Mouse (Mus musculus) forebrain, embryonic 15.5 days (tissue): ENCODE measurements around the gene Cd81. TPM values are rescaled to one million over a fixed set of nuclear protein-coding genes. Genes with fewer than 3 reads are reported as not detected.

ENCODE experiments used
- ATAC-seq: fragments of 200-750 bp; cut with Nextera tagmentation; replicated peaks from 2 replicates; pipeline ENCODE4 v1.8.0; 2017; ENCODE audit warnings: mild to moderate bottlenecking, moderate TSS enrichment, moderate library complexity
- H3K27ac ChIP-seq: fragments of 300-500 bp; sonication (generic); replicated peaks from 2 replicates; pipeline ENCODE4 v1.5.1; 2015; ENCODE audit warnings: mild to moderate bottlenecking, inconsistent platforms
- H3K27me3 ChIP-seq: fragments of 300-500 bp; sonication (generic); 2 replicates; pipeline ENCODE4 v1.6.1; 2015; ENCODE audit warnings: inconsistent platforms
- H3K36me3 ChIP-seq: fragments of 300-500 bp; sonication (generic); 2 replicates; pipeline ENCODE4 v1.6.1; 2015; ENCODE audit warnings: mild to moderate bottlenecking, inconsistent platforms
- H3K4me1 ChIP-seq: fragments of 300-500 bp; sonication (generic); 2 replicates; pipeline ENCODE4 v1.6.1; 2015; ENCODE audit warnings: inconsistent platforms
- H3K4me2 ChIP-seq: fragments of 300-500 bp; sonication (generic); replicated peaks from 2 replicates; pipeline ENCODE4 v1.6.1; 2015; ENCODE audit warnings: mild to moderate bottlenecking, inconsistent platforms
- H3K4me3 ChIP-seq: fragments of 300-500 bp; sonication (generic); 2 replicates; pipeline ENCODE4 v1.5.1; 2015; ENCODE audit warnings: mild to moderate bottlenecking, inconsistent platforms
- H3K9ac ChIP-seq: fragments of 300-500 bp; sonication (generic); replicated peaks from 2 replicates; pipeline ENCODE4 v1.6.1; 2015; ENCODE audit warnings: mild to moderate bottlenecking, inconsistent platforms
- H3K9me3 ChIP-seq: fragments of 300-500 bp; sonication (generic); 2 replicates; pipeline ENCODE4 v1.6.1; 2016; ENCODE audit warnings: inconsistent platforms
- WGBS: fragments of 180-500 bp; shearing (Covaris S2); methylation state at CpG from one replicate; pipeline ENCODE4 v1.1.7; 2015; ENCODE audit warnings: mixed read lengths; 5-methylcytosine and 5-hydroxymethylcytosine counted together
- polyA plus RNA-seq: library from polyadenylated mRNA; unstranded; fragments of >200 nt; fragmentation: Nextera tagmentation; extraction: Ambion mirVana; gene quantifications from 2 replicates; pipeline ENCODE4 v1.2.1, GENCODE M21; 2015

Cd81 gene
- polyA plus RNA-seq, 1 experiment from 2014 or later, result 294 TPM

GRCm38 (mm10) chr7:143094592-143095553 lies 42.3 kb downstream of the Cd81 start, which contains the start of gene Trpm5:
Gene Trpm5 (minus strand): TSS chr7:143094642.
- Histone ChIP-seq H3K27ac (no peak within 1 kb of the TSS), H3K4me2 (no peak within 1 kb of the TSS), H3K9ac (no peak within 1 kb of the TSS), H3K9me3 (no peaks in the 10 kb centered on the region), H3K27me3 (no peaks in the 10 kb centered on the region), H3K36me3 (no peaks in the 10 kb centered on the region), H3K4me3 (no peak within 1 kb of the TSS), H3K4me1 (no peaks in the 10 kb centered on the region)
- 47% methylated on average over 10 of the region's 10 CpGs for WGBS
- ATAC-seq, result no peak

DNA sequence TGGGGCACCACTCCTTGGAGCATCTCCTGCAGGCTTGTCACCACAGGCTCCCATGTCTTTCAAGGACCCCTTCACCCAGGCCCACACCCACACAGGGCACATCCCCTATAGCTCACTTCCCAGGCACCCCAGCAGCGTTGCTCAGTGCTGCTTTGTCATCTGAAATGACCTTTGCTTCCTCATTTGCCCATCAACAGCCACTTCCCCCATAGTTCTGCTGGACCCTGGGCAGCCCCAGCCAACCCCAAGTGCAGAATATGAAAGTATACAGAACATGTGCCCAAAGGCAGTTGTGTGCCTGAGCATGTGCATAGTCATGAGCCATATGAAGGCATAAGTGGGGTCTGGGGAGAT lies 43.0 kb downstream of the Cd81 start:
- WGBS, result 58% methylated on average over 1 of the region's 1 CpGs

GRCm38 (mm10) chr7:143100759-143101158 lies 48.2 kb downstream of the Cd81 start:
- no peaks in the 10 kb centered on the region for H3K4me1 ChIP-seq
- H3K27ac ChIP-seq, result no peak overlapping the region
- H3K4me3 ChIP-seq, result no peak overlapping the region
- WGBS, result 68% methylated on average over 4 of the region's 4 CpGs
- H3K27me3 ChIP-seq, result peaks cover 7% of the 10 kb centered on the region
- no peak overlapping the region for H3K9ac ChIP-seq
- H3K9me3 ChIP-seq, result no peaks in the 10 kb centered on the region
- H3K36me3 ChIP-seq, result no peaks in the 10 kb centered on the region
- no peak overlapping the region for H3K4me2 ChIP-seq
- ATAC-seq, result no peak

More for the DNA sequence above, 43.0 kb downstream of the Cd81 start:
- Histone ChIP-seq H3K4me2 (no peak overlapping the region), H3K9ac (no peak overlapping the region), H3K27ac (no peak overlapping the region), H3K9me3 (no peaks in the 10 kb centered on the region), H3K4me3 (no peak overlapping the region), H3K4me1 (no peaks in the 10 kb centered on the region), H3K36me3 (no peaks in the 10 kb centered on the region), H3K27me3 (no peaks in the 10 kb centered on the region)
- ATAC-seq, result no peak

DNA sequence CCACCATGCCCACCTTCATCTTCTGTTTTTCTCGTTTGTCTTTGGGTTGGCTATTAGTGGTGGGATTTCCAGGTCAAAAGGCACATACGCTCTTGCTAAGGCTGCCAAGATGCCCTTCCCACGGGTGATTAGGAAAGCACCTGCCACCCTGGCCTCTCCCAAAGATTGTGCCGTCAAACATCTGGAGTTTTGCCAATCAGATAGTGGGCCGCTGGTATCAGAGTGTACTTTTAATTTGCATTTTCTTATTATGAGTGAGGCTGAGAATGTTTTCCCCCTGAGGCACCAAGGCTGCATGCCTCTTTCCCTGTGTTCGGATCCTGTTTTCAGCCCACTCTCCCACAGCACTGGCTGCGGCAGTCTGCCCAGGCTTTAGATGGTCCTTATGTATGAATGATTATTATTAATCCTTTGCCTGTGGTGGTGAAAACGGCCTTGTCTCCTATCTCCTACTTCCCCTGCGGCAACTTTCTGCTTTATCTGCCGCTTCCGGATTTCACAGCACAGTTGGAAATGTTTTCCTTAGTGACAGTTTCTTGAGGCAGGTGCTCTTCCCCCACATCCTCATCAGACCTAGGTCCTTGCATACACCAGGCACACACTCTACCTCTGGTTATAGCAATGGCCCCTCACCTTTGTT lies 52.8 kb downstream of the Cd81 start:
- ATAC-seq, result no peak
- Histone ChIP-seq H3K36me3 (no peaks in the 10 kb centered on the region), H3K4me3 (no peak overlapping the region), H3K9ac (no peak overlapping the region), H3K4me1 (peaks cover 6% of the 10 kb centered on the region; the same call in 1 of the 2 replicates), H3K27me3 (peaks cover 37% of the 10 kb centered on the region), H3K27ac (no peak overlapping the region), H3K4me2 (no peak overlapping the region), H3K9me3 (no peaks in the 10 kb centered on the region)
- 62% methylated on average over 11 of the region's 11 CpGs for WGBS

DNA sequence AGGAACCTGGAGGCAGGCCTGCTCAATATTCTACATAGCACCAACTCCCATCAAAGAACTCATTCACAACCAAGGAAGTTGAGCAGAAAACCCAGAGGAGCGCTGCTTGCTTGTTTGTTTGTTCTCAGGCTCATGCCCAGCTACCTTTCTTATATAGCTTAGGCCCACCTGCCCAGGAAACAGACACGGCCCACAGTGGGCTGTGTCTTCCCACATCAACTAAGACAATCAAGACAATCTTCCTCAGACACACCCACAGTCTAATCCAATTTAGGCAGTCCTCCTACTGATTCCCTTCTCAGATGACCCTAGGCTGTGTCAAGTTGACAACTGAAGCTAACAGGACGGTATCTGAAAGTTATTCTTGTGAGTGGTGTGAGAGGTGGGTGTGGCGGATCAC lies 53.5 kb downstream of the Cd81 start, which contains the start of gene Kcnq1:
Kcnq1 (plus strand) TSS at position 301 of the 400 bp plus-strand sequence.
- peaks cover 37% of the 10 kb centered on the region for H3K27me3 ChIP-seq
- WGBS, result 73% methylated on average over 4 of the region's 4 CpGs
- H3K36me3 ChIP-seq, result no peaks in the 10 kb centered on the region
- no peak within 1 kb of the TSS for H3K9ac ChIP-seq
- H3K4me3 ChIP-seq, result peak within 1 kb of the TSS; percentile 25
- no peak for ATAC-seq
- no peak within 1 kb of the TSS for H3K27ac ChIP-seq
- H3K9me3 ChIP-seq, result no peaks in the 10 kb centered on the region
- H3K4me1 ChIP-seq, result peaks cover 6% of the 10 kb centered on the region; the same call in 1 of the 2 replicates
- peak within 1 kb of the TSS; percentile 39 for H3K4me2 ChIP-seq

GRCm38 (mm10) chr7:143106672-143107465 lies 54.3 kb downstream of the Cd81 start:
- WGBS, result 5% methylated on average over 56 of the region's 57 CpGs
- no peak for ATAC-seq
- Histone ChIP-seq H3K4me1 (peaks cover 6% of the 10 kb centered on the region; the same call in 1 of the 2 replicates), H3K9me3 (no peaks in the 10 kb centered on the region), H3K9ac (no peak overlapping the region), H3K27ac (no peak overlapping the region), H3K27me3 (peaks cover 37% of the 10 kb centered on the region), H3K4me2 (peak overlapping the region; percentile 39), H3K4me3 (peak overlapping the region; percentile 25), H3K36me3 (no peaks in the 10 kb centered on the region)

GRCm38 (mm10) chr7:143108200-143108599 lies 55.7 kb downstream of the Cd81 start:
- ATAC-seq, result no peak
- no peaks in the 10 kb centered on the region for H3K9me3 ChIP-seq
- no peaks in the 10 kb centered on the region for H3K36me3 ChIP-seq
- H3K9ac ChIP-seq, result no peak overlapping the region
- WGBS, result 47% methylated on average over 5 of the region's 5 CpGs
- no peak overlapping the region for H3K4me2 ChIP-seq
- peaks cover 40% of the 10 kb centered on the region for H3K27me3 ChIP-seq
- no peak overlapping the region for H3K4me3 ChIP-seq
- peaks cover 6% of the 10 kb centered on the region; the same call in 1 of the 2 replicates for H3K4me1 ChIP-seq
- no peak overlapping the region for H3K27ac ChIP-seq

DNA sequence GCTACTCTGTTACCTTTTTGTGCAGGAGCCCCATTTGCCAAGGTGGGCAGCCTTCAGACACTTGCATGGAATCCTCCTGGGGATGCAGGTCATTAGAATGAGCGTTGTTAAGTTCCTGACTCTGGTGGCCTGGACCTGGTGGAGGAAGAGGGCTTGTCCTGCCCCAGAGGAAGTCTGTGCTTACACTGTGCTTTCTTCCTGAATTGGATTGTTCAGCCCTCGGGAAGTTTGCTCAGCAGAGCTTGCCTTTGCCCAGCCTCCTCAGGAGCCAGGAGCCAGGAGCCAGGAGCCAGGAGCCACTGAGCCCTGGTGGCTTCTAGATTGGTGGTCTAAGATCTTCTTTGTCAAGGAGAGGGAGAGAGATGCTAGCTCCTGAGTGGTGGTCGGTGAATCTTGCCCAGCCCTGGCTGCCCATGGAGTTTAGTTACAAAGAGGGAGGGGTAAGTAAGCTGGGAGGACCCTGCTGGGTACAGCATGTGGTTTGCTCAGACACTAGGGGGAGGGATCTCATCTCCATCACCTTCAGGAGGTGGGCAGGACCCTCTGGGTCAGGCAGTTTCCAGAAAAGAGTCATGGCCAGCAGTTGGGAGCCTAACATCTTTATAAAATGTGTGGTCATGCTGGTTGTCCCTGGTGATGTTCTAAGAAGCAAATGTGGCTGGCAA lies 56.6 kb downstream of the Cd81 start:
- Histone ChIP-seq H3K36me3 (no peaks in the 10 kb centered on the region), H3K9me3 (no peaks in the 10 kb centered on the region), H3K4me1 (peaks cover 6% of the 10 kb centered on the region; the same call in 1 of the 2 replicates), H3K9ac (no peak overlapping the region), H3K4me3 (no peak overlapping the region), H3K27me3 (peaks cover 40% of the 10 kb centered on the region), H3K27ac (no peak overlapping the region), H3K4me2 (no peak overlapping the region)
- ATAC-seq, result no peak
- WGBS, result 30% methylated on average over 3 of the region's 3 CpGs

- Histone ChIP-seq H3K27ac (no peak overlapping the region), H3K36me3 (no peaks in the 10 kb centered on the region), H3K4me2 (no peak overlapping the region), H3K9ac (no peak overlapping the region), H3K27me3 (peaks cover 40% of the 10 kb centered on the region), H3K4me3 (no peak overlapping the region), H3K4me1 (peaks cover 6% of the 10 kb centered on the region; the same call in 1 of the 2 replicates), H3K9me3 (no peaks in the 10 kb centered on the region)
- 58% methylated on average over 3 of the region's 3 CpGs for WGBS
- ATAC-seq, result no peak
Measured at GRCm38 (mm10) chr7:143109696-143110095, 57.2 kb downstream of the Cd81 start.

DNA sequence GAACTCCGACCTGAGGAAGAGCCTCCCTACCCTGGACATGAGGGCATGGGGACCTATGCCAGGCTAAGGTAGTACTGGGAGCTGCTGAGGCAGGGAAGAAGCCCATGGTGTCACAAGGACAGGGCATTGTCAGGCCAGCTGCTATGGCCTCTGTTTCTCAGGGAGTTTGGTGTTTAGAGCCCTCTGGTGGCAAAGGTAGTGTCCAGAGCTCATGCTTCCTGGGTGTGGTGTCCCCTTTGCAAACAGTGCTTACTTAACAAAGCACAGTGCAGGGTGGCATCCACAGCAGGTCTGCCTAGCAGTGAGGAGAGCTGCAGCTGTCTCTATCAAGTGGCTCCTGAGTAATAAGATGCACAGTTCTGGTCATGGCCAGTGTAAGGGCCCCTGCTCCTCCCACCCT lies 58.3 kb downstream of the Cd81 start:
- Histone ChIP-seq H3K4me2 (no peak overlapping the region), H3K27me3 (peaks cover 33% of the 10 kb centered on the region), H3K4me3 (no peak overlapping the region), H3K36me3 (no peaks in the 10 kb centered on the region), H3K4me1 (peaks cover 6% of the 10 kb centered on the region; the same call in 1 of the 2 replicates), H3K27ac (no peak overlapping the region), H3K9me3 (no peaks in the 10 kb centered on the region), H3K9ac (no peak overlapping the region)
- no peak for ATAC-seq
- WGBS, result 66% methylated on average over 1 of the region's 1 CpGs

DNA sequence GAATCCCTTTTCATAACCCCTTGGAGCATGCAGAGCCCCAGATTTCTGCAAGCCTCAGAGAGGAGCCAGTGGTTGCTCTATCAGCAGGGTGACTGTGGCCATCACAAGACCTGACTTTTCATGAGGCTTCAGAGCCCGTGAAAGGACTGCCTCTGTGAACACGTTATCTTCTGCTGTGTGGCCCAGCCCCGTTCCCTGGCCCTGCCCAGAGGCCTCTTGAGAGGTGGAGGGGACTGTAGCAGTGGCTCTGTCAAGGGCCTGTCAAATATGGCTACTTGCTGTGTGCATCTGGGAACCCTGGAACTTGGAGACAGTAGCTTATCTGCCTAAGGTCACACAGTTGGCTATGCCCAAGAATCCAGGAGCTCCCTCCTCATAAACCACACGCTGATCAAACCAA lies 59.2 kb downstream of the Cd81 start:
- 60% methylated on average over 4 of the region's 4 CpGs for WGBS
- H3K27me3 ChIP-seq, result peaks cover 24% of the 10 kb centered on the region
- H3K4me3 ChIP-seq, result no peak overlapping the region
- H3K4me1 ChIP-seq, result peaks cover 6% of the 10 kb centered on the region; the same call in 1 of the 2 replicates
- no peaks in the 10 kb centered on the region for H3K36me3 ChIP-seq
- no peak overlapping the region for H3K9ac ChIP-seq
- H3K4me2 ChIP-seq, result no peak overlapping the region
- no peak overlapping the region for H3K27ac ChIP-seq
- no peaks in the 10 kb centered on the region for H3K9me3 ChIP-seq
- no peak for ATAC-seq
